Mouse (Mus musculus): Measurements from ENCODE around the gene Sipa1l1. TPM values are rescaled to one million over a fixed set of nuclear protein-coding genes. Genes with fewer than 3 reads are reported as not detected.

Sipa1l1 gene
- total and polyA plus RNA-seq, 2 experiments from 2014 or later: 7.0 to 17.1 TPM

DNA sequence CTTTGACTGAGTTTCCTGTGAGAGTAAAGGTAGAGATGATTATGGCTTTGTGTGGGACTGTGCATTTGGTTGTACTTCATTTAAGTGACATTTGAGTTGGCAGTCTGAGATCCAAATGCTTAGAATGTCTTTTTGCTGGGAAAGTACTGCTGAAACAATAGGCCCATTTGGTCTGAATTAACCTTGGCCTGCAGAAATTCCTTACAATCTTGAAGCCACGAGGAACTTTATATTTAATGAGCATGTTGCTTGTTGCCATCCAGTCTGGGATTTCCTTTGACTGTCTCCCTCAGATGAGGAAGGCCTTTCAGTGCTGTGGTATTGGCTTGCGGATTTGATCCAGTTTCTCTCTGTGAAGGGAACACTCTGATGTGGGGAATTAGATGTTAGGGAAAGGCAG, 43.9 kb downstream of the Sipa1l1 start:
- 74% methylated on average over 2 of the region's 2 CpGs for WGBS

GRCm38 (mm10) chr12:82214916-82215315, 45.8 kb downstream of the Sipa1l1 start:
- Histone ChIP-seq H3K9me3 (replicated peaks; ENCODE audit: control insufficient read depth, low read length) (no peaks in the 10 kb centered on the region), H3K36me3 (replicated peaks; ENCODE audit: control insufficient read depth, insufficient read depth, low read length) (no peaks in the 10 kb centered on the region; the same call in 1 of the 2 replicates), H3K4me3 (ENCODE audit: low read depth, low read length) (no peak overlapping the region), H3K4me2 (ENCODE audit: low read depth, low read length) (no peak overlapping the region), H3K4me1 (ENCODE audit: control insufficient read depth, insufficient read depth) (no peaks in the 10 kb centered on the region), H3K9ac (replicated peaks; ENCODE audit: low read depth, low read length) (no peak overlapping the region), H3K27me3 (ENCODE audit: control insufficient read depth, insufficient read depth, low read length) (no peaks in the 10 kb centered on the region), H3K27ac (ENCODE audit: low read depth) (no peak overlapping the region)
- TF ChIP-seq CTCF (IDR thresholded peaks at IDR 0.05; ENCODE audit: low read depth) (no peak), EP300 (IDR thresholded peaks at IDR 0.05; ENCODE audit: low read depth) (no peak)
- ATAC-seq (ENCODE audit: insufficient read depth, low read depth) (no peak), DNase-seq (ENCODE audit: low spot score) (no peak)
- 52% methylated on average over 5 of the region's 5 CpGs for WGBS

More for the DNA sequence above, 43.9 kb downstream of the Sipa1l1 start:
- Histone ChIP-seq H3K9ac (replicated peaks; ENCODE audit: low read depth, low read length) (no peak overlapping the region), H3K4me3 (ENCODE audit: low read depth, low read length) (no peak overlapping the region), H3K4me1 (ENCODE audit: control insufficient read depth, insufficient read depth) (no peaks in the 10 kb centered on the region), H3K36me3 (replicated peaks; ENCODE audit: control insufficient read depth, insufficient read depth, low read length) (no peaks in the 10 kb centered on the region; the same call in 1 of the 2 replicates), H3K27ac (ENCODE audit: low read depth) (no peak overlapping the region), H3K4me2 (ENCODE audit: low read depth, low read length) (no peak overlapping the region), H3K27me3 (ENCODE audit: control insufficient read depth, insufficient read depth, low read length) (no peaks in the 10 kb centered on the region), H3K9me3 (replicated peaks; ENCODE audit: control insufficient read depth, low read length) (no peaks in the 10 kb centered on the region)
- no peak for TF ChIP-seq EP300 (IDR thresholded peaks at IDR 0.05; ENCODE audit: low read depth)
- no peak for TF ChIP-seq CTCF (IDR thresholded peaks at IDR 0.05; ENCODE audit: low read depth)
- DNase-seq (ENCODE audit: low spot score): no peak
- ATAC-seq (ENCODE audit: insufficient read depth, low read depth): no peak

DNA sequence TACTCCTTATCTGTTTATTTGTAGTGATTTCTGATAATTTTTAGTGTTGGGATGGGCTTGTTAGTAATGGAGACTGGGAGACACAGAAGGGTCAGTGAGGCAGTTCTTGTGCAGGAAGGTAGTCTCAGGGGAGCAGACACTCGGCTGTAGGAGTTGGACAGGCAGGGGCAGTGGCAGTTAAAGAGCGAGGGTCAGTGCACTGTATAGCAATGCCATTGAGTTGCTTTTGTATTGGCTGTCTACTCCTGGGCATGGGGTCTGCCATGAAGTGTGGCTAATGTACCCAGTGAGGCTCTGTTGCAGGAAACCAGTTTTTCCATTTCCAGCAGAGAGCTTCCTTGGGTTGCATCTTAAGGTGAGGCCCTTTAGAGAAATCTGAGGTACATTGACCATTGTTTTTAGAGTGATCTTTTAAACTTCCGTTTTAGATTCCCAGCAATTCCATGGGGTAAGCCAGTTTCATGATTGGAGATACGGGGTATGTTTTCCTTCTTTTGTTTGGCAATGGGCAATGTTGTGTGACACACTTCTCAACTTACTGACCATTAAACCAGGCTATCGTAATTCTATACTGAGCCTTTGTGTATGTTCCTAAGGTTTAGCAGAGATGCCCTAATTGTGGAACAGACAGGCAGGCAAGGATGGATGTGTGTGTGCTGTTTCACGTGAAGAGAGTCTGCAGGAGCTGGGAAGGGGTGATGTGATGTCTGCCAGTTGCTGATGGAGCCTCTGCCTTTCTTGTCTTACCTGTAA, 47.9 kb downstream of the Sipa1l1 start:
- 79% methylated on average over 6 of the region's 6 CpGs for WGBS

GRCm38 (mm10) chr12:82218201-82218600, 49.1 kb downstream of the Sipa1l1 start:
- Histone ChIP-seq H3K9ac (replicated peaks; ENCODE audit: low read depth, low read length) (no peak overlapping the region), H3K4me1 (ENCODE audit: control insufficient read depth, insufficient read depth) (no peaks in the 10 kb centered on the region), H3K4me3 (ENCODE audit: low read depth, low read length) (no peak overlapping the region), H3K36me3 (replicated peaks; ENCODE audit: control insufficient read depth, insufficient read depth, low read length) (no peaks in the 10 kb centered on the region; the same call in 1 of the 2 replicates), H3K4me2 (ENCODE audit: low read depth, low read length) (no peak overlapping the region), H3K27me3 (ENCODE audit: control insufficient read depth, insufficient read depth, low read length) (no peaks in the 10 kb centered on the region), H3K27ac (ENCODE audit: low read depth) (no peak overlapping the region), H3K9me3 (replicated peaks; ENCODE audit: control insufficient read depth, low read length) (no peaks in the 10 kb centered on the region)
- TF ChIP-seq CTCF (IDR thresholded peaks at IDR 0.05; ENCODE audit: low read depth): no peak
- DNase-seq (ENCODE audit: low spot score) (no peak), ATAC-seq (ENCODE audit: insufficient read depth, low read depth) (no peak)
- WGBS: 86% methylated on average over 7 of the region's 7 CpGs

More for the DNA sequence above, 47.9 kb downstream of the Sipa1l1 start:
- DNase-seq (ENCODE audit: low spot score) (no peak), ATAC-seq (ENCODE audit: insufficient read depth, low read depth) (no peak)
- Histone ChIP-seq H3K9ac (replicated peaks; ENCODE audit: low read depth, low read length) (no peak overlapping the region), H3K27ac (ENCODE audit: low read depth) (no peak overlapping the region), H3K9me3 (replicated peaks; ENCODE audit: control insufficient read depth, low read length) (no peaks in the 10 kb centered on the region), H3K27me3 (ENCODE audit: control insufficient read depth, insufficient read depth, low read length) (no peaks in the 10 kb centered on the region), H3K4me3 (ENCODE audit: low read depth, low read length) (no peak overlapping the region), H3K4me1 (ENCODE audit: control insufficient read depth, insufficient read depth) (no peaks in the 10 kb centered on the region), H3K36me3 (replicated peaks; ENCODE audit: control insufficient read depth, insufficient read depth, low read length) (no peaks in the 10 kb centered on the region; the same call in 1 of the 2 replicates), H3K4me2 (ENCODE audit: low read depth, low read length) (no peak overlapping the region)
- TF ChIP-seq EP300 (IDR thresholded peaks at IDR 0.05; ENCODE audit: low read depth) (no peak), CTCF (IDR thresholded peaks at IDR 0.05; ENCODE audit: low read depth) (no peak)

DNA sequence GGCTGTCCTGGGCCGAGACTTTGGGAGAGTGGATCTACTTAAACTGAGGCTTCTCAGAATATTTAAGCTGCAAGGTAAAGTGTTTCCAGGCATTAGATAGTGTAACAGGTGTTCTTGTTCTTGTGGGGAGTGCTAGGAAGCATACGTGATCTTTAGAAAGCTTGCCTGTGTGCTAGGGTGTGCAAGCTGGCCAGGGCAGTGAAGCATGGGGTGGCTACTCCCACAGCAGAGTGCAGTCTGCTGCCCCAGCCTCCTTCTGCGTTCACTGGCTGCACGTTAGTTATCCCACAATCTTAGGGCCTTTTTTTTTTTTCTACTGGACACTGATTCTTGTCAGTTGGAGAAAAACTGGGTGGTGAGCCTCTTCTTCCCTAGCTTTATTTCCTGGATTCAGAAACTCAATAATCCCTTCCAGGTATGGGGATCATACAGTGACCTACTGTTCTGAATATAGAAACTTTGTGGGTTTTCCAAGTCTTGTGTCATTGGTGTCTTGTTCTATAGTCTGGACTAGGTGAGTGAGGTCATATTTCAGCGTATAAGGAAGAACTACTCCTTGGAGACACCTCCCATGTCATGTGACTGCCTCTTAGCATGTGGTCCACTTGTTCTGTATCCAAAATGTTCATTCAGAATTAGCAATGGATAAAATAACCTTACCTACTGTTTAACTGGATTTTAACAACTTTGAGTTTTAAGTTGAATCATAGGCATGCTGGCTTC, 51.4 kb downstream of the Sipa1l1 start:
- no peaks in the 10 kb centered on the region for H3K9me3 ChIP-seq (replicated peaks; ENCODE audit: control insufficient read depth, low read length)
- 76% methylated on average over 5 of the region's 5 CpGs for WGBS

More for the DNA sequence above, 51.4 kb downstream of the Sipa1l1 start:
- no peak for ATAC-seq (ENCODE audit: insufficient read depth, low read depth)
- H3K36me3 ChIP-seq (replicated peaks; ENCODE audit: control insufficient read depth, insufficient read depth, low read length): no peaks in the 10 kb centered on the region
- no peak overlapping the region for H3K4me2 ChIP-seq (ENCODE audit: low read depth, low read length)
- no peaks in the 10 kb centered on the region for H3K27me3 ChIP-seq (ENCODE audit: control insufficient read depth, insufficient read depth, low read length)
- no peak overlapping the region for H3K27ac ChIP-seq (ENCODE audit: low read depth)
- no peak for DNase-seq (ENCODE audit: low spot score)
- H3K4me1 ChIP-seq (ENCODE audit: control insufficient read depth, insufficient read depth): peaks cover under 1% of the 10 kb centered on the region; the same call in 1 of the 2 replicates
- TF ChIP-seq CTCF (IDR thresholded peaks at IDR 0.05; ENCODE audit: low read depth) (no peak), EP300 (IDR thresholded peaks at IDR 0.05; ENCODE audit: low read depth) (no peak)
- no peak overlapping the region for H3K4me3 ChIP-seq (ENCODE audit: low read depth, low read length)
- H3K9ac ChIP-seq (replicated peaks; ENCODE audit: low read depth, low read length): no peak overlapping the region
